Mouse (Mus musculus) liver, adult 2 months (tissue): ENCODE measurements at regions not wholly inside any gene's neighbourhood (a gene's known extent, or its start where the extent isn't known, plus 50 kb on each side); places are given as distances from the start of the nearest gene placed in this dataset.

Source experiments
- DNase-seq: peaks from one replicate; pipeline ENCODE4 v3.0.0-alpha.2; 2011; ENCODE audit warnings: low read depth, low spot score; ENCODE audit errors: extremely low read depth
- H3K27ac ChIP-seq: fragments of 200-500 bp; replicated peaks from 2 replicates; pipeline ENCODE4 v1.5.1; 2012; ENCODE audit warnings: low read depth, mild to moderate bottlenecking, control low read depth, inconsistent platforms, low read length; ENCODE audit not compliant: insufficient read depth
- H3K27me3 ChIP-seq: fragments of 200-500 bp; 2 replicates; pipeline ENCODE4 v1.6.1; 2012; ENCODE audit warnings: mild to moderate bottlenecking, moderate library complexity, low read length, inconsistent platforms; ENCODE audit not compliant: control insufficient read depth, insufficient read depth
- H3K36me3 ChIP-seq: fragments of 200-500 bp; 2 replicates; pipeline ENCODE4 v1.6.1; 2012; ENCODE audit warnings: low read length, inconsistent platforms; ENCODE audit not compliant: control insufficient read depth, insufficient read depth
- H3K4me1 ChIP-seq: fragments of 200-500 bp; 2 replicates; pipeline ENCODE4 v1.6.1; 2011; ENCODE audit warnings: low read length; ENCODE audit not compliant: control insufficient read depth, insufficient read depth
- H3K4me3 ChIP-seq: fragments of 200-500 bp; 2 replicates; pipeline ENCODE4 v1.5.1; 2011; ENCODE audit warnings: low read depth, mild to moderate bottlenecking, control low read depth, low read length, moderate library complexity; ENCODE audit not compliant: insufficient read depth
- H3K79me2 ChIP-seq: fragments of 200-500 bp; 2 replicates; pipeline ENCODE4 v1.6.1; 2012; ENCODE audit warnings: inconsistent platforms, mild to moderate bottlenecking, low read length, moderate library complexity; ENCODE audit not compliant: control insufficient read depth, insufficient read depth
- H3K9ac ChIP-seq: fragments of 200-500 bp; 2 replicates; pipeline ENCODE4 v1.6.1; 2012; ENCODE audit warnings: low read depth, mild to moderate bottlenecking, control low read depth, inconsistent platforms, low read length
- CTCF ChIP-seq: fragments of 200-500 bp; IDR thresholded peaks from 2 replicates; pipeline ENCODE4 v1.5.1; 2011; ENCODE audit warnings: low read depth, low read length, control low read depth
- POLR2A ChIP-seq: fragments of 200-500 bp; IDR thresholded peaks from 2 replicates; pipeline ENCODE4 v1.6.1; 2011; ENCODE audit warnings: low read length, control low read depth; ENCODE audit not compliant: insufficient read depth; ENCODE audit errors: extremely low read depth
- WGBS: fragments of 180-500 bp; shearing (Covaris S2); methylation state at CpG from one replicate; pipeline ENCODE4 v1.1.7; 2018; 5-methylcytosine and 5-hydroxymethylcytosine counted together

GRCm38 (mm10) chr4:64696134-64696533, 427.8 kb upstream of the Pappa start:
- Histone ChIP-seq H3K36me3 (no peaks in the 10 kb centered on the region), H3K9ac (no peak overlapping the region), H3K4me3 (no peak overlapping the region), H3K4me1 (no peaks in the 10 kb centered on the region), H3K27ac (no peak overlapping the region), H3K27me3 (no peaks in the 10 kb centered on the region), H3K79me2 (no peaks in the 10 kb centered on the region)
- 74% methylated on average over 1 of the region's 1 CpGs for WGBS
- DNase-seq, result no peak
- no peak for TF ChIP-seq CTCF

DNA sequence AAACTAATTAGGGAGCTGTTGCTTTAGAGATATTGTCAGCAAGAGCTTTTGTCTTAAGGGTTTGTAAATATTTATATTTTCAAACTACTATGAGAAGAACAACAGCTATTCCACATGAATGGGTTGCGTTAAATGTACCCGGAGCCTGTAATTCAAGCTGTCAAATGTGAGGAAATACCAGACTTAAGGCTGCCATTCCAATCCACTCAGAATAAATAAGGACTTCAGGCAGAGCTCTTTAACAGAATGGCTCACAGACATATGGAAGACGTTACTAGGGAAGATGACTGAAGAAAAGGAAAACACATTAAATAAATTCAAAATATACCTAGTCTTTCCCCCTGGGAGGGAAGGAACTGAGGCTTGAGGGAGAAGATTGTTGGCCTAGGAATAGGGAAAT, 400.7 kb upstream of the Pappa start:
- no peaks in the 10 kb centered on the region for H3K79me2 ChIP-seq
- no peaks in the 10 kb centered on the region for H3K36me3 ChIP-seq
- DNase-seq, result no peak
- no peak overlapping the region for H3K27ac ChIP-seq
- WGBS, result 60% methylated on average over 3 of the region's 3 CpGs
- no peak overlapping the region for H3K4me3 ChIP-seq
- TF ChIP-seq CTCF (no peak), POLR2A (no peak)
- H3K9ac ChIP-seq, result no peak overlapping the region
- no peaks in the 10 kb centered on the region for H3K4me1 ChIP-seq
- H3K27me3 ChIP-seq, result no peaks in the 10 kb centered on the region

DNA sequence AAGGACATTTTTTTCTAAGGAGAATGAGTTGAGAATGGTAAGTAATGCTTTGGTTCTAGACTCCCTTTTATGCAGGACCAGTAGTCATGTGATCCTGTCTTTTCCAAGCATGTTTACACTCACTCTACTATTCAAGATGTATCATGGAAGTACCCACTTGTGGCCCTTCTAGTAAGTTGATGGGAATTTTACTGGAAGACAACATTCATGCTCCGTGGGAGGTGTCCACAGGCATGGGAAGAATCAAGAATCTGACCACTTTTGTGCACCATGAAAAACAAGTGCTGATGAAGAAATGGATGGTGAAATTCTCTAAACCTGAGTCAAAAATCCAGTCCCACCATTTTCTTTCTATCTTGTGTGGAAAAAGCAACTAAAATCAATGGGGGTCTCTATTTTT, 399.1 kb upstream of the Pappa start:
- WGBS, result 29% methylated on average over 1 of the region's 1 CpGs
- H3K9ac ChIP-seq, result no peak overlapping the region
- no peak overlapping the region for H3K27ac ChIP-seq
- no peak for TF ChIP-seq POLR2A
- DNase-seq, result no peak
- no peaks in the 10 kb centered on the region for H3K79me2 ChIP-seq
- H3K4me1 ChIP-seq, result no peaks in the 10 kb centered on the region
- H3K4me3 ChIP-seq, result no peak overlapping the region
- no peaks in the 10 kb centered on the region for H3K36me3 ChIP-seq
- H3K27me3 ChIP-seq, result no peaks in the 10 kb centered on the region

DNA sequence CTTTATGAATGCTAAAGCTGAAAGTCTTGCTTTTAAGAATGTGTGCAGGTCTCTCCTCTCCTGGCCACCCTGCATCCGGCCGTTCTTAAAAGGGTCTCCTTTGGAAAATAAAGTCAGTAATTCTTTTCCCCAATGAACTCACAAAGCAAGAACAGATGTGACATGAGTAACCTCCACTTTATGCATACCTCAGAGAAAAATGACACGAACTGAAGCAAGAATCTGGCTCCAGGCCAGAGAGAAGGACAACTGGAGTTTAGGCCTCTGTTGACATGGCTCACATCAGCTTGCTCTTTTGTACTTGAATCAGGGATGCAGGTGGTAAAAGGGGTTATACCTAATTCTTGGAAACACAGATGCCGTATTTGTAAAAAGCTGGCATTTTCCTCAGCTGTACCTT, 368.0 kb upstream of the Pappa start:
- 81% methylated on average over 4 of the region's 4 CpGs for WGBS
- no peak for TF ChIP-seq POLR2A
- no peak for TF ChIP-seq CTCF
- DNase-seq, result no peak
- H3K79me2 ChIP-seq, result no peaks in the 10 kb centered on the region
- H3K36me3 ChIP-seq, result no peaks in the 10 kb centered on the region
- no peak overlapping the region for H3K4me3 ChIP-seq
- no peak overlapping the region for H3K9ac ChIP-seq
- no peak overlapping the region for H3K27ac ChIP-seq
- no peaks in the 10 kb centered on the region for H3K4me1 ChIP-seq
- no peaks in the 10 kb centered on the region for H3K27me3 ChIP-seq

- Histone ChIP-seq H3K27ac (no peak overlapping the region), H3K4me1 (no peaks in the 10 kb centered on the region), H3K4me3 (no peak overlapping the region), H3K27me3 (no peaks in the 10 kb centered on the region), H3K9ac (no peak overlapping the region), H3K79me2 (no peaks in the 10 kb centered on the region), H3K36me3 (no peaks in the 10 kb centered on the region)
- TF ChIP-seq CTCF, result no peak
- TF ChIP-seq POLR2A, result no peak
- no peak for DNase-seq
- 46% methylated on average over 1 of the region's 1 CpGs for WGBS
These were observed 355.4 kb upstream of the Pappa start for GRCm38 (mm10) chr4:64768610-64769009.

DNA sequence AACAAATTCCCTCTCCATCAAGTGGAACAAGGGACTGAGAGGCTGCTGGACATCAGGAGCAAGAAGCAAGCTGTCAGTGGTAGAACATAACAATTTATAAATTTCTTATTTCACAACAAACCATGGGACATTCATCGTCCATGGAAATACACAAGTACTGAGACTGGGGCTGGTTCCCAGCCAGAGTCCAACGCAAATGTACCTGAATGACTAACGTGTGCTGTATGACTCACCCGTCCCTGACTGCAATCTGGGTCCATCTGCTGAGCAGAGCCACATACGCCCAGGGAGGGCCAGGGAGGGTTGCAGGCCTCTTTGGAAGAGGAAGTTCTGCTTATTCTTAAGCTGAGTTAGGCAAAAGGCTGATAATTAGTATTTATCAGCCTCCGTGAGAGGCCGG, 320.1 kb upstream of the Pappa start:
- H3K27me3 ChIP-seq, result no peaks in the 10 kb centered on the region
- 76% methylated on average over 7 of the region's 7 CpGs for WGBS
- H3K27ac ChIP-seq, result no peak overlapping the region
- no peak overlapping the region for H3K9ac ChIP-seq
- no peaks in the 10 kb centered on the region for H3K4me1 ChIP-seq
- H3K36me3 ChIP-seq, result no peaks in the 10 kb centered on the region
- no peak for DNase-seq
- TF ChIP-seq POLR2A (no peak), CTCF (no peak)
- no peak overlapping the region for H3K4me3 ChIP-seq
- H3K79me2 ChIP-seq, result no peaks in the 10 kb centered on the region

DNA sequence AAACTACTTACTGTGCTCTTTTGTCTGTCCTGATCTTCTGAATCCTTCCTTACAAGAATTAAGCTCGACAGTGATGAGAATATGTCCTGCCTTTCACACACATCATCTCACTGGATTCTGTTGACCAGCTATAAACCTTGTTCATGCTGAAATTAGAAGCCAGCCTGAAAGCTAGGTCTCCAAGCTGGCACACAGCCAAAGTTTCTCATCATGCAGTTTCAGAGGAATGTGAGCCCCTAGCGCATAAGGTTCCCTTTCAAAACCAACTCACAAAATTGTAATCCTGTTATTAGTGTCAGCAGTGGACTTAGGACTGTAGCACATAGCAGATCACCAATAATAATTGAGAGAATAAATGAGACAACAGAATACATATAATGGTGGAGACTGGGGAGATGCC, 319.0 kb upstream of the Pappa start:
- H3K79me2 ChIP-seq, result no peaks in the 10 kb centered on the region
- no peak overlapping the region for H3K27ac ChIP-seq
- H3K9ac ChIP-seq, result no peak overlapping the region
- no peak for DNase-seq
- TF ChIP-seq CTCF (no peak), POLR2A (no peak)
- 85% methylated on average over 2 of the region's 2 CpGs for WGBS
- no peak overlapping the region for H3K4me3 ChIP-seq
- no peaks in the 10 kb centered on the region for H3K27me3 ChIP-seq
- no peaks in the 10 kb centered on the region for H3K4me1 ChIP-seq
- H3K36me3 ChIP-seq, result no peaks in the 10 kb centered on the region
